Mouse (Mus musculus) embryo, embryonic 10.5 days (tissue): Measurements from ENCODE around the gene Cdk14.

Experiments
- DNase-seq: peaks from one replicate; pipeline ENCODE4 v3.0.0-alpha.2; 2015; ENCODE audit warnings: low spot score

The Cdk14 gene

GRCm38 (mm10) chr5:5056102-5056883 lies 363.8 kb downstream of the Cdk14 start:
- no peak for DNase-seq

- no peak for DNase-seq
Observed at GRCm38 (mm10) chr5:5055494-5055893, 364.6 kb downstream of the Cdk14 start.

- no peak for DNase-seq
Observed at GRCm38 (mm10) chr5:5054270-5054669, 365.8 kb downstream of the Cdk14 start.

GRCm38 (mm10) chr5:5044326-5044725 lies 375.8 kb downstream of the Cdk14 start:
- no peak for DNase-seq

- no peak for DNase-seq
Observed at GRCm38 (mm10) chr5:5042735-5043134, 377.4 kb downstream of the Cdk14 start.

GRCm38 (mm10) chr5:5041480-5041879 lies 378.6 kb downstream of the Cdk14 start:
- DNase-seq, result no peak

- no peak for DNase-seq
Observed at GRCm38 (mm10) chr5:5039700-5040284, 380.3 kb downstream of the Cdk14 start.

- DNase-seq, result no peak
Observed at GRCm38 (mm10) chr5:5033445-5033844, 386.7 kb downstream of the Cdk14 start.

GRCm38 (mm10) chr5:5032847-5033246 lies 387.3 kb downstream of the Cdk14 start:
- DNase-seq, result no peak

GRCm38 (mm10) chr5:5032446-5032845 lies 387.7 kb downstream of the Cdk14 start:
- DNase-seq, result no peak

GRCm38 (mm10) chr5:5030431-5030830 lies 389.7 kb downstream of the Cdk14 start:
- DNase-seq, result no peak

- no peak for DNase-seq
Observed at GRCm38 (mm10) chr5:5018959-5019358, 401.2 kb downstream of the Cdk14 start.

GRCm38 (mm10) chr5:5018242-5018641 lies 401.9 kb downstream of the Cdk14 start:
- DNase-seq, result no peak

- no peak for DNase-seq
Observed at GRCm38 (mm10) chr5:5013783-5014182, 406.3 kb downstream of the Cdk14 start.

GRCm38 (mm10) chr5:5012521-5013346 lies 407.4 kb downstream of the Cdk14 start:
- no peak for DNase-seq

- no peak for DNase-seq
Observed at GRCm38 (mm10) chr5:5008153-5008745, 411.9 kb downstream of the Cdk14 start.

- no peak for DNase-seq
Observed at GRCm38 (mm10) chr5:5007489-5008152, 412.5 kb downstream of the Cdk14 start.

GRCm38 (mm10) chr5:5005633-5006032 lies 414.5 kb downstream of the Cdk14 start:
- DNase-seq, result no peak

- no peak for DNase-seq
Observed at GRCm38 (mm10) chr5:5004740-5005139, 415.4 kb downstream of the Cdk14 start.

- no peak for DNase-seq
Observed at GRCm38 (mm10) chr5:4993192-4993601, 426.9 kb downstream of the Cdk14 start.

GRCm38 (mm10) chr5:4991023-4991422 lies 429.1 kb downstream of the Cdk14 start:
- no peak for DNase-seq

GRCm38 (mm10) chr5:4990237-4990636 lies 429.9 kb downstream of the Cdk14 start:
- no peak for DNase-seq
